Mouse (Mus musculus) neutrophil, adult 5-6 weeks (primary cell): ENCODE results near the gene Stat6. TPM values are rescaled to one million over a fixed set of nuclear protein-coding genes. Genes with fewer than 3 reads are reported as not detected.

Experiments used
- ATAC-seq: fragments of 151-379, 151-347 bp; 2 replicates; pipeline ENCODE4 v1.8.0; 2017; ENCODE audit warnings: mild to moderate bottlenecking, moderate TSS enrichment; ENCODE audit not compliant: insufficient number of reproducible peaks, poor library complexity, low FRiP score, severe bottlenecking; ENCODE audit errors: extremely low read depth
- total RNA-seq: library from RNA; stranded (forward); fragments of 200-1000 nt; gene quantifications from 2 replicates; pipeline ENCODE4 v1.2.3, GENCODE M21; 2017

Stat6 gene
- total RNA-seq, 1 experiment from 2014 or later: 258 TPM

GRCm38 (mm10) chr10:127612079-127612775, 30.6 kb upstream of the Stat6 start:
- ATAC-seq: no peak

GRCm38 (mm10) chr10:127614236-127615033, 28.4 kb upstream of the Stat6 start:
- ATAC-seq: no peak

- no peak for ATAC-seq
Observed at GRCm38 (mm10) chr10:127615034-127615374, 27.8 kb upstream of the Stat6 start.

- peak; percentile 9; the same call in 1 of the 2 replicates for ATAC-seq
Observed at GRCm38 (mm10) chr10:127615591-127615990, 27.2 kb upstream of the Stat6 start.

GRCm38 (mm10) chr10:127616261-127616679, 26.5 kb upstream of the Stat6 start:
- ATAC-seq: no peak

- no peak for ATAC-seq
Observed at GRCm38 (mm10) chr10:127617294-127617693, 25.5 kb upstream of the Stat6 start.

- ATAC-seq: no peak
Observed at GRCm38 (mm10) chr10:127618173-127618572, 24.6 kb upstream of the Stat6 start.

- no peak for ATAC-seq
Observed at GRCm38 (mm10) chr10:127619119-127619721, 23.6 kb upstream of the Stat6 start.

GRCm38 (mm10) chr10:127619941-127620405, 22.8 kb upstream of the Stat6 start:
- no peak for ATAC-seq

GRCm38 (mm10) chr10:127620406-127621190, 22.2 kb upstream of the Stat6 start, which contains the start of gene Lrp1:
Gene Lrp1 (minus strand): TSS chr10:127621148.
- no peak for ATAC-seq

- ATAC-seq: peak; percentile 61
Observed at GRCm38 (mm10) chr10:127621191-127622056, 21.4 kb upstream of the Stat6 start.

- peak; percentile 42 for ATAC-seq
Observed at GRCm38 (mm10) chr10:127622057-127622392, 20.8 kb upstream of the Stat6 start.

GRCm38 (mm10) chr10:127622661-127623060, 20.1 kb upstream of the Stat6 start:
- ATAC-seq: no peak

GRCm38 (mm10) chr10:127623439-127624216, 19.2 kb upstream of the Stat6 start:
- no peak for ATAC-seq

- ATAC-seq: peak; percentile 39; the same call in 1 of the 2 replicates
Observed at GRCm38 (mm10) chr10:127626433-127626832, 16.4 kb upstream of the Stat6 start.

GRCm38 (mm10) chr10:127631261-127632214, 11.2 kb upstream of the Stat6 start:
- peak; percentile 71; the same call in 1 of the 2 replicates for ATAC-seq
